In genomic region chr2:154405447-154405994, GRCm38 (mm10) we compare ENCODE assay signal across 1 mouse cellular context.
TF ChIP-seq lines count a peak whose summit lies in the region.

No protein-coding gene starts in this region.

TF ChIP-seq in myocyte, 11 proteins besides CTCF, POLR2A, EP300 and RAD21 (continued from another document):
- TF ChIP-seq SRF (IDR thresholded peaks at IDR 0.05; ENCODE audit: control insufficient read depth, insufficient read length, low read depth) = no peak
